Mouse (Mus musculus): ENCODE results near the gene Vps8. TPM values are rescaled to one million over a fixed set of nuclear protein-coding genes. Genes with fewer than 3 reads are reported as not detected.

Vps8 gene
- total RNA-seq, 1 experiment from 2014 or later: 27.7 TPM

DNA sequence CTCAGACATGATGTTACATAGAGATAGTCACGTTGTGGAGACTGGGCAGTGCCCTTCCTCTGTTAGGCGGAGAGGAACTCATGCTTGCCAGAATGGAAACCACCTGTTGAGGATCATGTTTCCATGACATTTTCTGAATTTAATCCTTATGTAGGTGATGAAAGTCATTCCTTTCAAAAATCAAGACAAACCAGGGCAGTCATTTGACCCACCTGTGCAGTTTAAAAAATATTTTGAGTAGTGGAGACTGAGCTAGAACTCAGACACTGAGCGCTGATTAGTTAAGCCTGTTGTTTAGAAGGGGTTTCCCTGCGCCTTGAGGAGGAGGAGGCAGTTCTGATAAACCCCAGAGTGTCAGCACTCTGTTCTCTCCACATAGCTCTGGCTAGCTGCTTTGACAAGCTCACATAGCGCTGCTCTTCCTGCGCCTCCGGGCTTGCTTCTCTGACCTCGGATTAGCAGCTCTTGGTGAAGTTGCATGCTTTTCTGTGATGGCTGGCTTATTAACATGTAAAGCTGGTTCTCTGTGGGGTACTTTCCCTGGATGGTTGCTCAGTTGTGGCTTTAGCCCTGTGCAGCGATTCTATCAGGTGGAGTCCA is 22.2 kb downstream of the Vps8 start:
- no peak for ATAC-seq (replicated peaks in 1 of 2; ENCODE audit: insufficient read depth in 1 of 2, low FRiP score in 2 of 2, low TSS enrichment in 1 of 2, low read depth in 1 of 2, poor library complexity in 2 of 2, severe bottlenecking in 2 of 2)

- ATAC-seq (replicated peaks in 1 of 2; ENCODE audit: insufficient read depth in 1 of 2, low FRiP score in 2 of 2, low TSS enrichment in 1 of 2, low read depth in 1 of 2, poor library complexity in 2 of 2, severe bottlenecking in 2 of 2): no peak
These were observed 24.5 kb downstream of the Vps8 start for GRCm38 (mm10) chr16:21447447-21447846.

GRCm38 (mm10) chr16:21448464-21448863 is 25.5 kb downstream of the Vps8 start:
- no peak for ATAC-seq (replicated peaks in 1 of 2; ENCODE audit: insufficient read depth in 1 of 2, low FRiP score in 2 of 2, low TSS enrichment in 1 of 2, low read depth in 1 of 2, poor library complexity in 2 of 2, severe bottlenecking in 2 of 2)

- ATAC-seq (replicated peaks in 1 of 2; ENCODE audit: insufficient read depth in 1 of 2, low FRiP score in 2 of 2, low TSS enrichment in 1 of 2, low read depth in 1 of 2, poor library complexity in 2 of 2, severe bottlenecking in 2 of 2): no peak
These were observed 27.0 kb downstream of the Vps8 start for GRCm38 (mm10) chr16:21449890-21450289.

- ATAC-seq (replicated peaks in 1 of 2; ENCODE audit: insufficient read depth in 1 of 2, low FRiP score in 2 of 2, low TSS enrichment in 1 of 2, low read depth in 1 of 2, poor library complexity in 2 of 2, severe bottlenecking in 2 of 2): no peak
These were observed 29.7 kb downstream of the Vps8 start for GRCm38 (mm10) chr16:21452569-21452968.

DNA sequence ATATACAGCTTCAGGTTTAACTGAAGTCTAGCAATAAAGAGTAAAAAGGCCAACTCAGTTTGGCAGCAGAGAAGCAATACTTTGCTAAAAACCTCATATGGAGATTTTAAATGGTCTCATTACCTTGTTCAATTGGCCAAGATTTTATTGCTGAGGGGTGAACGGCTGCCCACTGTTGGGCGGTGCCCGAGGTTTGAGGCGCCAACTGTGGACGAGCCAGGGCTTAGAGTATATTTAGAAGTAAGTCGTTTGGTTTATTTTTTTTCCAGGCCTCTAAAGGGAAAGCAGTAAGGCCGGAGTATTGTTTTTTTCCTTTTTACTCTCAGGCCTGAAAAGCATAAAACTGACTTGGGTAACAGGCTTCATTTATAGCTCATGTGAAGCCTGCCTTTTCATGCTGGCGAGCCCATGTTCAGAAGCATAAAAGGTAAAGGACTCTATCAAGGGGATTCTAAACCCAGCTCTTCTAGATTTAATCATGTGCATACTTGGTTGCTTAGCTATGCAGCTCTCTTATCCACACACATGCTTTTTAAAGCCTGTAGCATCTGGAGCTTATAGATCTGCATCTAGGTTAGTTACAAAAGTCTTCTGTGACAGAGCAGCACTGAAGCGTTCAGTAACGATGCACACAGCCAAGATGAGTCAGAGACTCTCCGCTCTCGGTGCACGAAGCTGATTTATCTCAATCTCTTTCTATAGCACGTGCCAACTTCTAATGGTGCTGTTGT is 34.9 kb downstream of the Vps8 start:
- ATAC-seq (replicated peaks in 1 of 2; ENCODE audit: insufficient read depth in 1 of 2, low FRiP score in 2 of 2, low TSS enrichment in 1 of 2, low read depth in 1 of 2, poor library complexity in 2 of 2, severe bottlenecking in 2 of 2): no peak

DNA sequence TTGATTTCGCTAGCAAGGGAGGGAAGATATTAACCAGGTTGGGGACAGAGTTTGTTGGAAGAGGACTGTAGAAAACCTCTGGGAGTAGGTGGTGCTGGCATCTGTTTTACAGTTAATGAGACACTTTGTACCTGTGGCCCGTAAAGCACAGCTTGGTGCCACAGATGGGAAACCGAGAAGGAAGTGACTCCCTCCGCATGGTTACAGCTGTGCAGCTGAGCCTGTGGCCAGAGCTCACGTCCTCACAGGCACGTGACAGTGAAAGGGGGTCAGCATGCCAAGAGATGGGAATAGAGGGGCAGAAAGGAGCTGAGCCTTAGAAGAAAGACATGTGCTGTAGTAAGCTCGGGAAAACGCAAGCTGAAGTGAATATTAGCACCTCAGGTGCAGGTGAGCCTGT is 43.0 kb downstream of the Vps8 start:
- no peak for ATAC-seq (replicated peaks in 1 of 2; ENCODE audit: insufficient read depth in 1 of 2, low FRiP score in 2 of 2, low TSS enrichment in 1 of 2, low read depth in 1 of 2, poor library complexity in 2 of 2, severe bottlenecking in 2 of 2)

DNA sequence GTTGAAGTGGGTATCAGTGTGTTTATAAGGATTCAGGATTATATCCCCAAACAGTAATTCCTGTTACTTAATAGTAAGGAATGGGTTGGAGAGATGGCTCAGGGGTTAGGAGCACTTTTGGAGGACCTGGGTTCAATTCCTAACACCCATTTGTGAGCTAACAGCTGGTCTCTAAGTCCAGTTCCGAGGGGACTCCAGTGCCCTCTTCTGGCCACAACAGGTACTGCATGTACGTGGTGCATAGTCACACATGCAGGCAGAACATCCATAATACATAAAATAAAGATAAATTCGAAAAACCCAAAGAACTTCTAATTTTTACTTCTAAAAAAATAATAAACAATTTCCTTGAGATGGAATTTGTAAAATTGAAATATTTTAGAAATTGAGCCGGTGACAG is 47.5 kb downstream of the Vps8 start:
- ATAC-seq (replicated peaks in 1 of 2; ENCODE audit: insufficient read depth in 1 of 2, low FRiP score in 2 of 2, low TSS enrichment in 1 of 2, low read depth in 1 of 2, poor library complexity in 2 of 2, severe bottlenecking in 2 of 2): no peak

- ATAC-seq (replicated peaks in 1 of 2; ENCODE audit: insufficient read depth in 1 of 2, low FRiP score in 2 of 2, low TSS enrichment in 1 of 2, low read depth in 1 of 2, poor library complexity in 2 of 2, severe bottlenecking in 2 of 2): no peak
These were observed 54.2 kb downstream of the Vps8 start for GRCm38 (mm10) chr16:21477074-21477473.

GRCm38 (mm10) chr16:21478376-21478775 is 55.5 kb downstream of the Vps8 start:
- ATAC-seq (replicated peaks in 1 of 2; ENCODE audit: insufficient read depth in 1 of 2, low FRiP score in 2 of 2, low TSS enrichment in 1 of 2, low read depth in 1 of 2, poor library complexity in 2 of 2, severe bottlenecking in 2 of 2): no peak

- no peak for ATAC-seq (replicated peaks in 1 of 2; ENCODE audit: insufficient read depth in 1 of 2, low FRiP score in 2 of 2, low TSS enrichment in 1 of 2, low read depth in 1 of 2, poor library complexity in 2 of 2, severe bottlenecking in 2 of 2)
These were observed 60.9 kb downstream of the Vps8 start for GRCm38 (mm10) chr16:21483803-21484202.

DNA sequence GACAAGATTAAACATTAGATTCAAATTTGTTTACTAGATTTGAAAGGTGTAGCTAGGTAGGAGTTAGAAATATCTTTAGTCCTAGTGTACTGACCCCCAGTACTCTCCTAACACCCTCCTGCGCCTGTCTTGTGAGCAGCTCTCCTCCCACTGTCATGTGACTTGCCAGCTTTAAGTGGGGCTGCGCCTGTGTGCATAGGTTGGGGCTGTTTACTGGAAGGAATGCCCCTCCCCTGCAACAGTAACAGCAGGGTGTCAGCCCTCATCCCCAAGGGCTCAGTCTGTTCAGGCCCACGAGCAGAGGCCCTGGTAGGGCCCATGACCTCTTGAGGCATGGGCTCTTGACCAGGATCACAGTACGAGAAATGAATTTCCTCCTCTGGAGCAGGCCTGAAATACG is 62.8 kb downstream of the Vps8 start:
- no peak for ATAC-seq (replicated peaks in 1 of 2; ENCODE audit: insufficient read depth in 1 of 2, low FRiP score in 2 of 2, low TSS enrichment in 1 of 2, low read depth in 1 of 2, poor library complexity in 2 of 2, severe bottlenecking in 2 of 2)

GRCm38 (mm10) chr16:21488413-21488812 is 65.5 kb downstream of the Vps8 start:
- peak; percentile 66 to 71; a peak in 3 of 4 replicates for ATAC-seq (replicated peaks in 1 of 2; ENCODE audit: insufficient read depth in 1 of 2, low FRiP score in 2 of 2, low TSS enrichment in 1 of 2, low read depth in 1 of 2, poor library complexity in 2 of 2, severe bottlenecking in 2 of 2)

DNA sequence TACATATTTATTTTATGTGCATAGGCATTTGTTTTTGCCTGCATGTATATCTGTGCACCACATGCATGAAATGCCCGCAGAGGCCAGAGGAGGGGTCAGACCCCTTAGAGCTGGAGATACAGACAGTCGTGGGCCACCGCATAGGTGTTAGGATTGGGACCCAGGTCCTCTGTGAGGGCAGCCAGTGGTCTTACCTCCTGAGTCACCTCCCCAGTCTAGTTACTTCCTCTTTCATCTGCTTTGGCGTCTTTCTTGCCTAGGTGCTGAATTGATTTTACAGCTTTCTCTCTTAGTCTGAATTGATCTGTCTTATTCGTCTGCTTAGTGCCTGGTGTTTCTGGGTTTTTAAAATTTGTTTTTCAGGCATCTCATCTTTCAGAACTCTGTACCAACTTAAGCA is 69.4 kb downstream of the Vps8 start:
- ATAC-seq (replicated peaks in 1 of 2; ENCODE audit: insufficient read depth in 1 of 2, low FRiP score in 2 of 2, low TSS enrichment in 1 of 2, low read depth in 1 of 2, poor library complexity in 2 of 2, severe bottlenecking in 2 of 2): no peak

DNA sequence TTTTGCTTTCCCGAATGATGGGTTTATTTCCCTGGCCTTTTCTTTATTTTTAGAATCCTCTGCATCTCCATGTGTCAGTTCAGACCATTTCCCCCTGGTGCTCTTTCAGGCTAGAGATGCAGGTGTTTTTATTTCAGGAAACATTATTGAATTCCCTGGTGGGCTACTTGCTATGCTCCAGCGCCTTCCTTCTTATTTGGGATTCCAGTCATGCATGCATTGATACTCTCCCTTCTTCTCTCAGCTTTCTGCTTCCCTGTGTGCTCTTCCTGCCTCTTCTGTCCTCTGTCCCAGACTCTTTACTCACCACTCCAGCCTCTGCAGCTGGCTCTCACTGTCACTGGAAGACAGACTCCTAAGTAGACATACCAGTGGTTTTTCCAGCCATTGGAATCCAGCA is 70.0 kb downstream of the Vps8 start:
- no peak for ATAC-seq (replicated peaks in 1 of 2; ENCODE audit: insufficient read depth in 1 of 2, low FRiP score in 2 of 2, low TSS enrichment in 1 of 2, low read depth in 1 of 2, poor library complexity in 2 of 2, severe bottlenecking in 2 of 2)

DNA sequence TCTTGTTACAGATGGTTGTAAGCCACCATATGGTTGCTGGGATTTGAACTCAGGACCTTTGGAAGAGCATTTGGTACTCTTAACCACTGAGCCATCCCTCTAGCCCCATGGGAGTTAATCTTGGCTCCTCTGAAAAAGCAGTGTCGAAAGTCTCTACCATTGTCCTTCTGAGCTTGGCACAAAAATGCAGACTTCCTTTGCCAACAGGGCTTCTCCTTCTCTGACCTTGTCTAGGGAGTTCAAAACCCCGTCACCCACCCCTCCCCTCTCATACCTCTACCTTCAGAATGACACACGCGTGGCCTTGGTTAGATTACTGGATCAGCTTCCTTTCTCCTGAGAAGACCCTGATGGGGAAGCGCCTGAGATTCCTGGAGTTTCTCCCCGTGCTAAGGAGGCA is 71.8 kb downstream of the Vps8 start:
- ATAC-seq (replicated peaks in 1 of 2; ENCODE audit: insufficient read depth in 1 of 2, low FRiP score in 2 of 2, low TSS enrichment in 1 of 2, low read depth in 1 of 2, poor library complexity in 2 of 2, severe bottlenecking in 2 of 2): no peak

DNA sequence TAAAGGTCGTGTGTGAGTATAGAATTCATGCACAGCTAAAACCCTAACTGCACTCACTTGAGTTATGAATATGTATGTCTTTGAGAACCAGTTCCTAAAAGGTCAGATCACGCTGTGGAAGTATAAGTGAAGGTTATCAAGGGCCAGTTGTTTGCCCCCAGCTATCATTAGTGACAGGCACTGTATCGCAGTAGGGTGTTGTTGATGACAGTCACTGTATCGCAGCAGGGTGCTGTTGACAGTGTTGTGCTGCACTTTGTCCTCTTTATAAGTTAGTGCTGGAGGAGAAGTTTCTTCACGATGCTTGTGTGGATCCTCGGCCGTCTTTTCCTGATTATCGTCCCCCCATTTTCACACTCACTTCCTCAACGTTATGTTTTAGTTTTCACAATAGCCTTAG is 73.9 kb downstream of the Vps8 start:
- no peak for ATAC-seq (replicated peaks in 1 of 2; ENCODE audit: insufficient read depth in 1 of 2, low FRiP score in 2 of 2, low TSS enrichment in 1 of 2, low read depth in 1 of 2, poor library complexity in 2 of 2, severe bottlenecking in 2 of 2)

GRCm38 (mm10) chr16:21497627-21498026 is 74.7 kb downstream of the Vps8 start:
- no peak for ATAC-seq (replicated peaks in 1 of 2; ENCODE audit: insufficient read depth in 1 of 2, low FRiP score in 2 of 2, low TSS enrichment in 1 of 2, low read depth in 1 of 2, poor library complexity in 2 of 2, severe bottlenecking in 2 of 2)

DNA sequence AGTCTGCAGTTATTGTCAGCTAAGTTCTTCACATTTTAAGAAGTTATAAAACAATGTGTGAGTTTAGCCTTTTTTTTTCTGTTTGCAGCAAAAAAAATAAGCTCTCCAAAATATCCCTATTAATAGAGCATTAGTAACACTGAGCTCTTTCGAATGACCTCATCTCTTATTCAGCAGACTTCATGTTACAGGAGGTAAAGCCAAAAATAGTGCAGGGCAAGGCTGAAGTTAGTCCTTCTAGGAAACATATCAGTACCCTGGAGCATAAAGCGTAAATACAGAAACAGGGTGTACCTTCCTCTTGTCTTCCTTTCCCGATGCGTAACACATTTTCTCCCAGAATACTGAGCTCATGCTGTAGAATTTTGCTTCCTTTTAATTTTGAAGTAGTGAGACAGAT is 76.1 kb downstream of the Vps8 start:
- no peak for ATAC-seq (replicated peaks in 1 of 2; ENCODE audit: insufficient read depth in 1 of 2, low FRiP score in 2 of 2, low TSS enrichment in 1 of 2, low read depth in 1 of 2, poor library complexity in 2 of 2, severe bottlenecking in 2 of 2)
